Mouse (Mus musculus) ovary, adult 2 months (tissue): ENCODE measurements around the gene Actr3. TPM values are rescaled to one million over a fixed set of nuclear protein-coding genes. Genes with fewer than 3 reads are reported as not detected.

Experiments used
- polyA plus RNA-seq: library from polyadenylated mRNA; depleted of rRNA; stranded (reverse); fragments of >200 nt; gene quantifications from 2 replicates; pipeline ENCODE4 v1.2.3, GENCODE M21; 2012; rRNA removed

Gene Actr3
- polyA plus RNA-seq = 30.0 and 31.2 TPM in 2 replicates

DNA sequence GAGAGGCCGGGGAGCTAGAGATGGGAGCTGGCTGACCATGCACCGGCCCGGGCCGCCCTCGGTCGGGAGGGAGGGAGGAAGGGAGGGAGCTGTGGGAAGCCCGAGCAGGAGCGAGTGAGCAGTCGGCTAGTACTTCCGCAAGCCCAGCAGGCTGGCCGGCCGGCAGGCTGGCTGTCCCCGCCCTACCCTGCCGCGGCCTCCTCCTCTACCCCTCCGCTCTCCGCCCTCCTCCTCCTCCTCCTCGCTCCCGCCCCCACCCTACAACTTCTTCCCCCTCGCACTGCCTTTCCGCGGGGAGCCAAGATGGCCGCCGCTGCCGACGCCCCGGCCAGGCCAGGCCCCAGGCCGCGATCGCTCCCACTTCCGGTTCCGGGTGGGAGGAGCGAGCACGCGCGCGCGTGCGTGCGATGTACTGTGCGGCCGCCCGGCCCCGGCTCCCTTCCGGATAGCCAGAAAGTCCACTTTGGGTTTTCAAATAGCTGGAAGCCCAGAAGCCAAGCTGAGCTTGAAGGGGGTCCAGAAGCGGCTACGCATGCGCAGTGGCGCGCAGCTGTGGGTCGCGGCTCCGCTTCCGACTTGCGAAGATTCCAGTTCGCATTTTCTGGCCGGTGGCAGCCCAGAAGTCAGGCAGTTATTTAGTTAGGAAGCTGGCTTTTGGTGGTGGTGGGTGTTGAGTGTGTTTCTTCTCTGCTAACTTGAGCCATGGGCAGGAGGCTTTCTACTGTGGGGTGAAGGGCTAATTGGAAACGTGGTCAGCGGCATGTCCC lies at the start of gene Actr3:
Gene Actr3 (minus strand): TSS at position 359 of the 767 bp plus-strand sequence.

Other genes starting within 250 kb of the Actr3 start
- 19.9 and 22.4 TPM in 2 replicates for gene Slc35f5, start 124.9 kb upstream of the Actr3 start, polyA plus RNA-seq
- 6.7 and 9.2 TPM in 2 replicates for gene Gpr39, start 241.3 kb upstream of the Actr3 start, polyA plus RNA-seq